Mouse (Mus musculus) embryonic facial prominence, embryonic 14.5 days (tissue): Measurements from ENCODE around the gene Lmntd1. TPM values are rescaled to one million over a fixed set of nuclear protein-coding genes. Genes with fewer than 3 reads are reported as not detected.

Source experiments
- ATAC-seq: fragments of 200-750 bp; cut with Nextera tagmentation; 2 replicates; pipeline ENCODE4 v1.8.0; 2017; ENCODE audit warnings: low read depth, moderate number of reproducible peaks, moderate TSS enrichment
- DNase-seq: peaks from one replicate; pipeline ENCODE4 v3.0.0-alpha.2; 2015; ENCODE audit warnings: low spot score
- H3K27ac ChIP-seq: fragments of 300-500 bp; sonication (generic); replicated peaks from 2 replicates; pipeline ENCODE4 v1.5.1; 2014; ENCODE audit warnings: low read depth, mild to moderate bottlenecking, low read length, moderate library complexity
- H3K27me3 ChIP-seq: fragments of 300-500 bp; sonication (generic); replicated peaks from 2 replicates; pipeline ENCODE4 v1.6.1; 2014; ENCODE audit warnings: low read length; ENCODE audit not compliant: control insufficient read depth, insufficient read depth
- H3K36me3 ChIP-seq: fragments of 300-500 bp; sonication (generic); 2 replicates; pipeline ENCODE4 v1.6.1; 2014; ENCODE audit warnings: low read length, mixed read lengths; ENCODE audit not compliant: control insufficient read depth, insufficient read depth
- H3K4me1 ChIP-seq: fragments of 300-500 bp; sonication (generic); 2 replicates; pipeline ENCODE4 v1.6.1; 2014; ENCODE audit warnings: antibody characterized with exemption, low read length; ENCODE audit not compliant: control insufficient read depth, insufficient read depth
- H3K4me2 ChIP-seq: fragments of 300-500 bp; sonication (generic); 2 replicates; pipeline ENCODE4 v1.6.1; 2014; ENCODE audit warnings: low read depth, mild to moderate bottlenecking, low read length, moderate library complexity, mixed read lengths
- H3K4me3 ChIP-seq: fragments of 300-500 bp; sonication (generic); 2 replicates; pipeline ENCODE4 v1.5.1; 2014; ENCODE audit warnings: low read depth, mild to moderate bottlenecking, low read length
- H3K9ac ChIP-seq: fragments of 300-500 bp; sonication (generic); 2 replicates; pipeline ENCODE4 v1.6.1; 2014; ENCODE audit warnings: low read depth, mild to moderate bottlenecking, low read length, moderate library complexity, mixed read lengths
- H3K9me3 ChIP-seq: fragments of 300-500 bp; sonication (generic); 2 replicates; pipeline ENCODE4 v1.6.1; 2016; ENCODE audit warnings: low read length; ENCODE audit not compliant: control insufficient read depth
- WGBS: fragments of 180-500 bp; shearing (Covaris S2); extraction: QIAGEN DNeasy Blood & Tissue Kit; methylation state at CpG from one replicate; pipeline ENCODE4 v1.1.7; 2014; 5-methylcytosine and 5-hydroxymethylcytosine counted together
- polyA plus RNA-seq: library from polyadenylated mRNA; unstranded; fragments of >200 nt; fragmentation: Nextera tagmentation; extraction: Ambion mirVana; gene quantifications from 2 replicates; pipeline ENCODE4 v1.2.1, GENCODE M21; 2014

The Lmntd1 gene
- polyA plus RNA-seq, 1 experiment from 2014 or later = 1.3 TPM

DNA sequence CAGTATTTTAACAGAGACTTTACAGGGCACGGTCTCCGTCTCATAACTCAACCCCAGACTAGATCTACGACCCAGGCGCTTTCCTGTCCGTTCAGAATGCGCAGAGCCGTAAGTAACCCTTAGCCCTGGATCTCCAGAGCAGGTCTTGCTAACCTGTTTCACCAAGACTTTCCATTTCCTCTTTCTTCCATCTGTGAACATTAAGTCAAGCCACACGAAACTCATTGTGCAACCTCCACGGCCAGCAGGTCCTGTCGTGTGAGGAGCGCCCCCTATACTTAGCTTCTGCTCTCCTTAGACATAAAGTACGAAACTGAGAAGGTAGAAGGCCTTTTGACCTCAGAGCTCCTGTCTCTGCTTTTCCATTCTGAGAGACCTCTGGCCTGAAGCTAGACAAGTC lies 105.3 kb downstream of the Lmntd1 start:
- ATAC-seq = no peak
- no peak overlapping the region for H3K4me3 ChIP-seq
- no peak for DNase-seq
- no peak overlapping the region for H3K9ac ChIP-seq
- 81% methylated on average over 12 of the region's 12 CpGs for WGBS
- no peak overlapping the region for H3K4me2 ChIP-seq
- H3K9me3 ChIP-seq = peaks cover under 1% of the 10 kb centered on the region; the same call in 1 of the 2 replicates
- no peak overlapping the region for H3K27ac ChIP-seq
- no peaks in the 10 kb centered on the region for H3K27me3 ChIP-seq
- no peaks in the 10 kb centered on the region for H3K36me3 ChIP-seq
- H3K4me1 ChIP-seq = no peaks in the 10 kb centered on the region

DNA sequence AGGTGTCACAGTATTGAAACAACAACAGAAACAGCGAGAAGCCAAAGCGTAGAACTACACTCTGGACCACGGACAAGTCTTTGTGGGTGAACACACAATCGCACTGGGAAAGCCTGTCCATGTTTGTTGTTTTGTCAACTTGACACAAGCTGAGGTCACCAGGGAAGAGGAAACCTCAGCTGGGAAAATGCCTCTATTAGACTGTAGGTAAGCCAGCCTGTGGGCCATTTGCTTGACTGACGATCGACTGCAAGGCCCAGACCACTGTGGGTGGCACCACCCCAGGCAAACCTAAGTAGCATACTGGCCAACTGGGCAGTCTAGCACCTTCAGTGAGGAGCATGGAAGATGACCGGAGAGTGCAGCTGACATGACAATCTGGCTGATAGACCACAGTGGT lies 112.4 kb downstream of the Lmntd1 start:
- H3K4me2 ChIP-seq = no peak overlapping the region

DNA sequence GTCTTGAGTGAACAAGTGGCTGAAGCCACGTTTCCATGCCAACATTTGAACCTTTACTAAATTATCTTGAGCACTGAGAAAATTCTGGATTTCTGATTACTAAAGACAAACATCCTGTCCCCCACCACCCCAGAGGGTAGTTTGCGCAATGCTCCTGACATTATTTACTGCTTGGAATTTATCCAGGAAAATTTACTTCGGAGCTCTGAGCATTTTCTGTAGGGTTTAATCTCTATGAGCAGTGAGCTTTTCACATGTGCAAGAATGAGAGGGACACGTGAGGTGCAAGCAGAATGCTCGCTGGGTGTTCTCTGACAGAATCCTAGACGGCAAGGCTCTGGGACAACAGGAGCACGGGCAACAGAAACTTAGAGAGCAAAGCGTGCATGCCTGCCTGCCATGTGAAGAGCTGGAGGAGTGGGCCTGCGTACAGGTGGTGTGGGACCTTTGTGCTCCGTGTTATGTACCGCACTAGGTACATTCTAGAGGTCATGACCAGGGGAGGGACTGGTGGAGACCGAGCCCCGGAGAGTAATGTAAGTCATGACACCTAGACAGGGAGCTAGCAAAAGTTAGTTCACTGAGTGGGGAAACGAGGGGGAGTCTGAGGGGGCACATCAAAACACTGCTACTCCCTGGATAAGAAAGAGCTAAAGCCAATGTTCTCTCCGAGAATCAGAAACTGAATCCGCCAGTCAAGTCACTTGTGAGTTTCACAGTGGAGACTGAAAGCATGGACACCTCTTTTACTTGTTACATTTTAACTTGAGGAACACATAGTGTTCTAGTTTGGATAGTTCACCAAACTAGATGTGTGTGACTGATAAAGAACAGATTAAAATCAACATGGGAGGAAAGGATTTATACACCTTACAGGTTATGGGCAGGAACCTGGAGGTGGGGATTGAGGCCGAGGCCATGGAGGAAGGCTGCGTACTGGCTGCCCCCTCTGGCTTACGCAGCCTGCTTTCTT lies 114.3 kb downstream of the Lmntd1 start:
- 70% methylated on average over 19 of the region's 19 CpGs for WGBS
- no peak overlapping the region for H3K4me2 ChIP-seq
- no peak overlapping the region for H3K4me3 ChIP-seq
- H3K9me3 ChIP-seq = peaks cover 4% of the 10 kb centered on the region; the same call in 1 of the 2 replicates
- no peaks in the 10 kb centered on the region for H3K36me3 ChIP-seq
- H3K9ac ChIP-seq = no peak overlapping the region
- H3K4me1 ChIP-seq = no peaks in the 10 kb centered on the region
- DNase-seq (no peak), ATAC-seq (no peak)
- H3K27ac ChIP-seq = no peak overlapping the region
- H3K27me3 ChIP-seq = no peaks in the 10 kb centered on the region

More for the DNA sequence above, 112.4 kb downstream of the Lmntd1 start:
- no peaks in the 10 kb centered on the region for H3K36me3 ChIP-seq
- no peak for DNase-seq
- WGBS = 82% methylated on average over 7 of the region's 7 CpGs
- ATAC-seq = no peak
- H3K4me3 ChIP-seq = no peak overlapping the region
- H3K9me3 ChIP-seq = peaks cover 4% of the 10 kb centered on the region; the same call in 1 of the 2 replicates
- H3K4me1 ChIP-seq = no peaks in the 10 kb centered on the region
- H3K9ac ChIP-seq = no peak overlapping the region
- no peak overlapping the region for H3K27ac ChIP-seq
- no peaks in the 10 kb centered on the region for H3K27me3 ChIP-seq

GRCm38 (mm10) chr6:145495731-145496130 lies 118.4 kb downstream of the Lmntd1 start:
- no peak overlapping the region for H3K4me2 ChIP-seq
- H3K9me3 ChIP-seq = no peaks in the 10 kb centered on the region
- H3K27ac ChIP-seq = no peak overlapping the region
- H3K4me1 ChIP-seq = no peaks in the 10 kb centered on the region
- 89% methylated on average over 7 of the region's 7 CpGs for WGBS
- no peak overlapping the region for H3K9ac ChIP-seq
- no peaks in the 10 kb centered on the region for H3K36me3 ChIP-seq
- DNase-seq = no peak
- no peaks in the 10 kb centered on the region for H3K27me3 ChIP-seq
- no peak for ATAC-seq
- no peak overlapping the region for H3K4me3 ChIP-seq

GRCm38 (mm10) chr6:145488251-145488650 lies 125.9 kb downstream of the Lmntd1 start:
- peaks cover 14% of the 10 kb centered on the region for H3K4me1 ChIP-seq
- no peaks in the 10 kb centered on the region for H3K36me3 ChIP-seq
- ATAC-seq = no peak
- H3K9me3 ChIP-seq = no peaks in the 10 kb centered on the region
- no peak for DNase-seq
- 50% methylated on average over 2 of the region's 2 CpGs for WGBS
- no peak overlapping the region for H3K4me2 ChIP-seq
- H3K27ac ChIP-seq = no peak overlapping the region
- H3K4me3 ChIP-seq = no peak overlapping the region
- no peaks in the 10 kb centered on the region for H3K27me3 ChIP-seq
- no peak overlapping the region for H3K9ac ChIP-seq

DNA sequence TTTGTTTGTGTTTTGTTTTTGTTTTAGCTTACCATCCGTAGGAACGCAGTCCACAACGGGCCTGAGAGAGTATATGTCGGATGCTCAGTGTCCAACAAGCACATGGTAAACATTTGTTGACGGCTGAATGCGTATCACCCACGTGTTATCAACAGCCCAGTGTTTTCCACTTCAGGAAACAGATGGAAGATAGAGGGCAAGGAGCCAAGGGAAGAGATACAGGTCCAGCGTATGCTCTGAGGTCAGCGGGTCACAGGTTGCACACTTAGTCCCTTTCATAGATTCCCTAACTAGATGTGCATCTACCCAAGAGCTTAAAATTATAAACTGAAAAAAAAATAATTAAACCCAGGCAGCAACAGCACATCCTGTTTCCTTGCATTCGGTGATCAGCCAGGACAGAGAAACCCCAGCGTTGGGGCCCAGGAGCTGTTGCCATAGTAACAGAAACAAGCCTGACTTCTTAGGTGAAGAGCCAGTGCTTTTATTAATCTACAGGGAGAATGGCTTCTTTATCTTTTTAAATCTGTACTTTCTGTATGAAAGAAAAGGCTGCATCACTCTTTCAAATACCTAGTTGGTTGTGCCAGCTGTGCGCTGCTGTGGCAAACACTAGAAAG lies 128.0 kb downstream of the Lmntd1 start:
- H3K4me2 ChIP-seq = no peak overlapping the region
- no peak overlapping the region for H3K27ac ChIP-seq

DNA sequence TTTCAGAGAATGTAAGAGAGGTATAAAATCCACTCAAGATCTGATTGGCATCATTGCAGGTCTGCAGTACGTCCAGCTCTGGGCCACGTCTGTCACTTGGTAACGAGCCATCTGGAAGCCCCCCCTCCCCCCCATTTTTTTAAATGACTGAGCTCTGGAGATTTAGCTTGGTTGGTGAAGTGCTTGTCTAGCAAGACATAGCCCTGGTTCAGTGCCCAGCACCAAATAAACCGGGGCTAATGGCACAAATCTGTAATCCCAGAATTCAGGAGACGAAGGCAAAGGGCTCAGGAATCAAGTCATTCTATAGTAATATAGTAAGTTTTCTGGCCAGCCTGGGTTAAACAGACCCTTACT lies 130.8 kb downstream of the Lmntd1 start:
- H3K9ac ChIP-seq = no peak overlapping the region
- no peak overlapping the region for H3K4me2 ChIP-seq
- WGBS = 51% methylated on average over 5 of the region's 5 CpGs
- H3K27me3 ChIP-seq = no peaks in the 10 kb centered on the region
- ATAC-seq (no peak), DNase-seq (no peak)
- no peaks in the 10 kb centered on the region for H3K36me3 ChIP-seq
- no peak overlapping the region for H3K27ac ChIP-seq
- no peak overlapping the region for H3K4me3 ChIP-seq
- H3K4me1 ChIP-seq = peaks cover 30% of the 10 kb centered on the region
- H3K9me3 ChIP-seq = no peaks in the 10 kb centered on the region

More for the DNA sequence above, 128.0 kb downstream of the Lmntd1 start:
- Histone ChIP-seq H3K4me3 (no peak overlapping the region), H3K36me3 (no peaks in the 10 kb centered on the region), H3K4me1 (peaks cover 23% of the 10 kb centered on the region), H3K9me3 (no peaks in the 10 kb centered on the region), H3K9ac (no peak overlapping the region), H3K27me3 (no peaks in the 10 kb centered on the region)
- DNase-seq (peak; percentile 72), ATAC-seq (no peak)
- WGBS = 40% methylated on average over 12 of the region's 12 CpGs

- H3K4me1 ChIP-seq = peaks cover 32% of the 10 kb centered on the region
- H3K4me2 ChIP-seq = no peak overlapping the region
- H3K9me3 ChIP-seq = no peaks in the 10 kb centered on the region
- no peaks in the 10 kb centered on the region for H3K27me3 ChIP-seq
- 75% methylated on average over 17 of the region's 17 CpGs for WGBS
- H3K4me3 ChIP-seq = no peak overlapping the region
- no peak overlapping the region for H3K9ac ChIP-seq
- H3K36me3 ChIP-seq = no peaks in the 10 kb centered on the region
- no peak for ATAC-seq
- no peak for DNase-seq
- no peak overlapping the region for H3K27ac ChIP-seq
Observed at GRCm38 (mm10) chr6:145482656-145483317, 131.3 kb downstream of the Lmntd1 start.
